Mouse (Mus musculus): Measurements from ENCODE around the gene Cpne2. TPM values are rescaled to one million over a fixed set of nuclear protein-coding genes. Genes with fewer than 3 reads are reported as not detected.
A peak's percentile ranks its signal among the peaks of the same experiment; 100 is the strongest.

Cpne2 gene
- total and polyA plus RNA-seq, 2 experiments = 5.2 to 20.8 TPM

DNA sequence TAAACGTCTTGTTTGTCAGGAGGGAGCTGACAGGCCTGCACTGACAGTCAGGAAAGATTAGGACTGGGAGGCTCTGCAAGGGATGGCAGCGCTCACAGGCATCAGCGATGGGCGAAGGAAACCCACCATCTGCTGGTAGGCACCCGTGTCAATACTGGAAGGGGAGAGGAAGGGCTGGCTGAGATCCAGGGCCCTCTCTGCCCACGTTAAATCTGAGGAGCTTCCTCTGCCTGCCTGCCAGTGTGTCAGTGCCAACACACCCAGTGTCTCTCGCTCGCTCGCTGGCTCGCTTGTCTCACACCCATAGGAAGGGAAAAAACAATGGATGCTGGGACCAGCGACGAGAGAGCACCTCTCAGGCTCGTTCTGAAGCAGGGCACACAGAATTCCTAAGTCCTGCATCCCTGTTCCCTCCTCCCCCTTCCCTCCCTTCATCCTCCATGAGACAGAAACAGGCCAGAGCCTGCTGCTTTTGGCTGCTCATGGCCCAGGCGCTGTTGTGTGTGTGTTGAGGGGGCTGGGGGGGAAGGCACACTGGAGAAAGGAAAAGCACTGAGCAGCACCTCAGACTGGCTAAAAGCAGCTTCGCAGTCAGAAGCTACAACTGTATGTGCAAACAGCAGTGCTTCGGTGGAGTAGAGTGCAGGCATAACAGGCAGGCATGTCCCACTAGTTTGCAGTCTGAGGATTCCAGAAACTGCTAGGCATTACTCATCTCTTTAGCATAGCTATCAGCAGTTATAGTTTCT lies 41.5 kb downstream of the Cpne2 start:
- WGBS = 88% methylated on average over 16 of the region's 16 CpGs
- TF ChIP-seq POLR2A (IDR thresholded peaks at IDR 0.05; ENCODE audit: extremely low read depth, insufficient read depth, low read length) (no peak), CTCF (IDR thresholded peaks at IDR 0.05; ENCODE audit: low read depth, low read length) (no peak)
- no peak for DNase-seq (ENCODE audit: extremely low read depth, low read depth, low spot score)

DNA sequence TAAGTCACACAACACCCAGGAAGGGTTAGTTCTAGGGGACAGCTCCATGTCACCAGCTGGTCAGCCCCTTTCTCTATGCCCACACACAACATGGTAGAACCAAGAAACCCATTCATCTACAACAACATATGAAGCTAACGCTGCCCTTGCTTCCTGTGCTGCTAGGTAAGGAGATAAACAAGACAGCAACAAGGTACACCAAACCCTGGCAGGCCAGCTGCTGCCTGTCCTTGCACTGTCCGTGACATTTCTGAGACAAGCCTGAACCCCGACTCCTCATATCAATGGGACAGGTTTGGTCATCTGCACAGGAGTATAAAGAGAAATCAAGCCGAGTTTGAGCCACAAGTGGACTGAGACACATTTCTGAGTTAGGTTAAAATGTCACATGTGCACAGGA lies 42.4 kb downstream of the Cpne2 start:
- H3K27ac ChIP-seq (replicated peaks; ENCODE audit: insufficient read depth, low read depth, low read length) = no peak overlapping the region
- WGBS = 87% methylated on average over 4 of the region's 4 CpGs
- no peak overlapping the region for H3K4me3 ChIP-seq (ENCODE audit: insufficient read depth, low read depth, low read length)
- H3K9ac ChIP-seq (ENCODE audit: low read depth, low read length) = no peak overlapping the region
- no peak for TF ChIP-seq POLR2A (IDR thresholded peaks at IDR 0.05; ENCODE audit: extremely low read depth, insufficient read depth, low read length)
- no peak for TF ChIP-seq CTCF (IDR thresholded peaks at IDR 0.05; ENCODE audit: low read depth, low read length)
- peaks cover 43% of the 10 kb centered on the region for H3K36me3 ChIP-seq (ENCODE audit: control insufficient read depth, insufficient read depth, low read length)
- H3K27me3 ChIP-seq (ENCODE audit: control insufficient read depth, insufficient read depth, low read length) = no peaks in the 10 kb centered on the region
- no peak for DNase-seq (ENCODE audit: extremely low read depth, low read depth, low spot score)
- no peaks in the 10 kb centered on the region for H3K4me1 ChIP-seq (ENCODE audit: control insufficient read depth, insufficient read depth, low read length)
- H3K79me2 ChIP-seq (ENCODE audit: control insufficient read depth, insufficient read depth, low read length) = no peaks in the 10 kb centered on the region

More for the DNA sequence above, 41.5 kb downstream of the Cpne2 start:
- H3K27ac ChIP-seq (replicated peaks; ENCODE audit: insufficient read depth, low read depth, low read length) = no peak overlapping the region
- H3K27me3 ChIP-seq (ENCODE audit: control insufficient read depth, insufficient read depth, low read length) = no peaks in the 10 kb centered on the region
- H3K9ac ChIP-seq (ENCODE audit: low read depth, low read length) = no peak overlapping the region
- H3K79me2 ChIP-seq (ENCODE audit: control insufficient read depth, insufficient read depth, low read length) = no peaks in the 10 kb centered on the region
- peaks cover 40% of the 10 kb centered on the region for H3K36me3 ChIP-seq (ENCODE audit: control insufficient read depth, insufficient read depth, low read length)
- no peak overlapping the region for H3K4me3 ChIP-seq (ENCODE audit: insufficient read depth, low read depth, low read length)
- H3K4me1 ChIP-seq (ENCODE audit: control insufficient read depth, insufficient read depth, low read length) = no peaks in the 10 kb centered on the region

DNA sequence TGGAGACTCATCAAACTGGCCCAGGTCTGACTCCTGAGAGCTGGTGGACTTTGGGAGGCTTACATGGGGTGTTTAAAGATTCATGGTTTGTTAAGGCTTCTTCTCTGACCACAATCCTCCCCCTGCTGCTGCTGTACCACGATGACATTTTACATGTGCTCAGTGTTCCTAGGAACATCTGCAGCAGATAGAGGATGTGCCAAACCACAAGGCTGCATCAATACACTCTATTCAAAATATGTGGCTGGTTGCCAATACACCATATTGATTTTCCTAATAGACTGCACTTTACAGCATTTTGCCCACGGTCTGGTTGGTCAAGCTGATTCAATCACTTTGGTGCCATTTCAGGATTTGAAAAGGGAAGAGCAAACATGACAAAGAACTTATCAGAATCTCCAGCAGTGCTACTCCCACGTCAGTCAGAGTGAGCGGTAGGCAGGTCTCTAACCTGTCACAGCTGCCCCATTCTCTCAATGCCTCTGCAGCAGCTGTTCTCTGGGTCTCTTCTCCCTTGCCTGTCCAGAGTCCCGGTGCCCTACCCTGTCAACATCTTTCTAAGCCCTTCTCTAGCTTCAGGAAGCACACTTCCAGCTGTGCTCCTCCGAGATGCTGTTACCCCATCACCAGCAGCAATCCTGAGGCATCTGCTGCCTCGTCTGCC lies 49.2 kb downstream of the Cpne2 start:
- Histone ChIP-seq H3K4me3 (ENCODE audit: insufficient read depth, low read depth, low read length) (no peak overlapping the region), H3K9ac (ENCODE audit: low read depth, low read length) (no peak overlapping the region), H3K36me3 (ENCODE audit: control insufficient read depth, insufficient read depth, low read length) (peaks cover 48% of the 10 kb centered on the region), H3K4me1 (ENCODE audit: control insufficient read depth, insufficient read depth, low read length) (no peaks in the 10 kb centered on the region), H3K79me2 (ENCODE audit: control insufficient read depth, insufficient read depth, low read length) (no peaks in the 10 kb centered on the region), H3K27me3 (ENCODE audit: control insufficient read depth, insufficient read depth, low read length) (no peaks in the 10 kb centered on the region), H3K27ac (replicated peaks; ENCODE audit: insufficient read depth, low read depth, low read length) (no peak overlapping the region)
- WGBS = 52% methylated on average over 7 of the region's 7 CpGs
- peak; percentile 69 for DNase-seq (ENCODE audit: extremely low read depth, low read depth, low spot score)
- TF ChIP-seq CTCF (IDR thresholded peaks at IDR 0.05; ENCODE audit: low read depth, low read length) (no peak), POLR2A (IDR thresholded peaks at IDR 0.05; ENCODE audit: extremely low read depth, insufficient read depth, low read length) (no peak)

DNA sequence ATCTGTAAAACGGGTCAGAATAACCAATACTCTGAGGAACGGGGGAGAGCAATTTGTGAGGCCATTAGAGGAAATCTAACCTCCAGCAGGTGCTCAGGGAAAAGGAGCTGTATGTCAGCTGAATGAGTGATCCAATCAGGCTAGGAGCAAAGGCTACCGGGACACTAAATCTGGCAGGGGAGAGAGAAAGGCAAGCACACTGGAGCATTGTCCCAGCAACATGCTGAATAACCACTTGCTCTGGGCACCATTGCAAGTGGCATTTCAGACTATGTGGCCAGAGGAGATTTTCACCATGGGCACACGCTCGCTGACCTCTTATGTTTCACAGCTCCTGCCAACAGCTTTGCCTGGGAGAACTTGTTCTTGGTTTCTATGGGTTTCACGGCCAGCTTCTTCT lies 49.8 kb downstream of the Cpne2 start:
- no peaks in the 10 kb centered on the region for H3K4me1 ChIP-seq (ENCODE audit: control insufficient read depth, insufficient read depth, low read length)
- no peaks in the 10 kb centered on the region for H3K27me3 ChIP-seq (ENCODE audit: control insufficient read depth, insufficient read depth, low read length)
- DNase-seq (ENCODE audit: extremely low read depth, low read depth, low spot score) = no peak
- WGBS = 95% methylated on average over 6 of the region's 6 CpGs
- H3K36me3 ChIP-seq (ENCODE audit: control insufficient read depth, insufficient read depth, low read length) = peaks cover 45% of the 10 kb centered on the region
- no peak overlapping the region for H3K4me3 ChIP-seq (ENCODE audit: insufficient read depth, low read depth, low read length)
- no peak overlapping the region for H3K9ac ChIP-seq (ENCODE audit: low read depth, low read length)
- H3K27ac ChIP-seq (replicated peaks; ENCODE audit: insufficient read depth, low read depth, low read length) = no peak overlapping the region
- TF ChIP-seq POLR2A (IDR thresholded peaks at IDR 0.05; ENCODE audit: extremely low read depth, insufficient read depth, low read length) (no peak), CTCF (IDR thresholded peaks at IDR 0.05; ENCODE audit: low read depth, low read length) (no peak)
- no peaks in the 10 kb centered on the region for H3K79me2 ChIP-seq (ENCODE audit: control insufficient read depth, insufficient read depth, low read length)

DNA sequence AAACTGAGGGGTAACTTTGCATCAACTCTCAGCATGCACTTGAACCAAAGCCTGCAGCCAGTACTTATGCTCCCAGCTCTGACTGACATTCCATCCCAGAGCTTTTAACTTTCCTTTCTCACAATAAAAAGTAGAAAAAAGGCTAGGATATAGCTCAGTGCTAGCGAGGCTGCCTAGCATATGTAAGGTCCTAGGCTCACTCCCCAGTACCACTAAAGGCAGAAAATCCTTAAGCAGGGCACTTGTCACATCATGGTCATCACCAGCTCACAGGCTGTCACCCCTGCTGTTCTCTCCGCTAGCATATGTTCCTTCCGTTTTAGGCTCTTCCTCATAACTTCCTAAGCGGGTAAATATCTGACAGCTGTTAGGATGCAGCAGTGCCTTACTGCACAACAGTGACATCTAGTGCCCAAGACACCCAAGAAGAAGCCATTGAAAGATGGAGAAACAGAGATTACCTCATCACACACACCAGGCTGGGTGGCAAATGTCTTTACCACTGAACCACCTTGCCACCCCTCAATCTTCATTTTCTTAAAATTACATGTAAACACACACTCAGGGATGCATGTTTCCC lies 51.5 kb downstream of the Cpne2 start:
- Histone ChIP-seq H3K4me1 (ENCODE audit: control insufficient read depth, insufficient read depth, low read length) (no peaks in the 10 kb centered on the region), H3K27ac (replicated peaks; ENCODE audit: insufficient read depth, low read depth, low read length) (no peak overlapping the region), H3K36me3 (ENCODE audit: control insufficient read depth, insufficient read depth, low read length) (peaks cover 44% of the 10 kb centered on the region), H3K9ac (ENCODE audit: low read depth, low read length) (no peak overlapping the region), H3K27me3 (ENCODE audit: control insufficient read depth, insufficient read depth, low read length) (no peaks in the 10 kb centered on the region), H3K79me2 (ENCODE audit: control insufficient read depth, insufficient read depth, low read length) (0 out of 2 replicates have a peak, but pooled peaks cover 3% of the 10 kb centered on the region), H3K4me3 (ENCODE audit: insufficient read depth, low read depth, low read length) (no peak overlapping the region)
- DNase-seq (ENCODE audit: extremely low read depth, low read depth, low spot score) = peak; percentile 19
- whole genome bisulfite sequencing = 76% methylated on average over 4 of the region's 4 CpGs
- TF ChIP-seq POLR2A (IDR thresholded peaks at IDR 0.05; ENCODE audit: extremely low read depth, insufficient read depth, low read length) (no peak), CTCF (IDR thresholded peaks at IDR 0.05; ENCODE audit: low read depth, low read length) (0 out of 2 replicates have a peak, but pooled peaks have one; percentile 28)
